Mouse (Mus musculus): ENCODE results near the gene Cdk8. TPM values are rescaled to one million over a fixed set of nuclear protein-coding genes. Genes with fewer than 3 reads are reported as not detected.
"Not testable (repeated sequence)": the region's sequence is repeated elsewhere in the genome, so short reads cannot be mapped to it uniquely, and the experiment has no call there.

Cdk8 gene
- total RNA-seq (2021), result 10 to 100 TPM; 48.6 to 62.1 TPM
- long read RNA-seq, experiment 1, transcript Cdk8-201 (13 exons, 2,973 nt), result major isoform, 12 of 73 reads
- long read RNA-seq, experiment 1, partial matches to known transcripts, result 6 of 73 reads
- long read RNA-seq, experiment 1, other reads (novel, unspliced or antisense), result 55 of 73 reads
- long read RNA-seq, experiment 2, transcript Cdk8-201 (13 exons, 2,973 nt), result major isoform, 5 of 16 reads
- long read RNA-seq, experiment 2, partial matches to known transcripts, result 2 of 16 reads
- long read RNA-seq, experiment 2, other reads (novel, unspliced or antisense), result 9 of 16 reads

GRCm38 (mm10) chr5:146230864-146231654, at the start of gene Cdk8:
Cdk8 (plus strand) TSS chr5:146231230.
- peak; percentile 93 for DNase-seq

GRCm38 (mm10) chr5:146185204-146185603, 45.8 kb upstream of the Cdk8 start, which contains the start of gene 1700001J03Rik:
1700001J03Rik (minus strand) TSS chr5:146185304.
- not testable (repeated sequence) for DNase-seq

GRCm38 (mm10) chr5:146187441-146187840, 43.6 kb upstream of the Cdk8 start:
- DNase-seq, result peak; percentile 78

- no peak for DNase-seq
Observed at GRCm38 (mm10) chr5:146188144-146188543, 42.9 kb upstream of the Cdk8 start.

- no peak for DNase-seq
Observed at GRCm38 (mm10) chr5:146188712-146189111, 42.3 kb upstream of the Cdk8 start.

- no peak for DNase-seq
Observed at GRCm38 (mm10) chr5:146190093-146190492, 40.9 kb upstream of the Cdk8 start.

GRCm38 (mm10) chr5:146190501-146191269, 40.3 kb upstream of the Cdk8 start:
- DNase-seq, result no peak

GRCm38 (mm10) chr5:146193360-146193759, 37.7 kb upstream of the Cdk8 start:
- no peak for DNase-seq

GRCm38 (mm10) chr5:146199073-146199472, 32.0 kb upstream of the Cdk8 start:
- no peak for DNase-seq

- no peak for DNase-seq
Observed at GRCm38 (mm10) chr5:146199540-146199939, 31.5 kb upstream of the Cdk8 start.

- DNase-seq, result no peak
Observed at GRCm38 (mm10) chr5:146200580-146200979, 30.4 kb upstream of the Cdk8 start.

GRCm38 (mm10) chr5:146203921-146204320, 27.1 kb upstream of the Cdk8 start:
- no peak for DNase-seq

- DNase-seq, result no peak
Observed at GRCm38 (mm10) chr5:146205537-146205936, 25.5 kb upstream of the Cdk8 start.

- DNase-seq, result no peak
Observed at GRCm38 (mm10) chr5:146220501-146220878, 10.5 kb upstream of the Cdk8 start.

- peak; percentile 95 for DNase-seq
Observed at GRCm38 (mm10) chr5:146220879-146221714, 9.9 kb upstream of the Cdk8 start, which contains the start of gene Rnf6. Rnf6 (minus strand) TSS chr5:146221555.

- no peak for DNase-seq
Observed at GRCm38 (mm10) chr5:146221722-146222121, 9.3 kb upstream of the Cdk8 start.

GRCm38 (mm10) chr5:146223786-146224185, 7.2 kb upstream of the Cdk8 start:
- DNase-seq, result peak; percentile 71

GRCm38 (mm10) chr5:146227496-146227895, 3.5 kb upstream of the Cdk8 start:
- no peak for DNase-seq

- no peak for DNase-seq
Observed at GRCm38 (mm10) chr5:146229869-146230650, 970 bp upstream of the Cdk8 start.

- DNase-seq, result no peak
Observed at GRCm38 (mm10) chr5:146231655-146231996, 596 bp downstream of the Cdk8 start.

Measured in adrenal gland, postnatal 10 days (tissue).